Mouse (Mus musculus) olfactory bulb, adult 2 months (tissue): ENCODE measurements around the gene Arpc5.

Experiments used
- CTCF ChIP-seq: fragments of 200-500 bp; IDR thresholded peaks from 2 replicates; pipeline ENCODE4 v1.5.1; 2012; ENCODE audit warnings: low read depth, mild to moderate bottlenecking, low read length, moderate library complexity; ENCODE audit not compliant: insufficient read depth
- POLR2A ChIP-seq: fragments of 200-500 bp; IDR thresholded peaks from 2 replicates; pipeline ENCODE4 v1.6.1; 2012; ENCODE audit warnings: mild to moderate bottlenecking, low read depth, low read length, moderate library complexity; ENCODE audit not compliant: insufficient read depth

DNA sequence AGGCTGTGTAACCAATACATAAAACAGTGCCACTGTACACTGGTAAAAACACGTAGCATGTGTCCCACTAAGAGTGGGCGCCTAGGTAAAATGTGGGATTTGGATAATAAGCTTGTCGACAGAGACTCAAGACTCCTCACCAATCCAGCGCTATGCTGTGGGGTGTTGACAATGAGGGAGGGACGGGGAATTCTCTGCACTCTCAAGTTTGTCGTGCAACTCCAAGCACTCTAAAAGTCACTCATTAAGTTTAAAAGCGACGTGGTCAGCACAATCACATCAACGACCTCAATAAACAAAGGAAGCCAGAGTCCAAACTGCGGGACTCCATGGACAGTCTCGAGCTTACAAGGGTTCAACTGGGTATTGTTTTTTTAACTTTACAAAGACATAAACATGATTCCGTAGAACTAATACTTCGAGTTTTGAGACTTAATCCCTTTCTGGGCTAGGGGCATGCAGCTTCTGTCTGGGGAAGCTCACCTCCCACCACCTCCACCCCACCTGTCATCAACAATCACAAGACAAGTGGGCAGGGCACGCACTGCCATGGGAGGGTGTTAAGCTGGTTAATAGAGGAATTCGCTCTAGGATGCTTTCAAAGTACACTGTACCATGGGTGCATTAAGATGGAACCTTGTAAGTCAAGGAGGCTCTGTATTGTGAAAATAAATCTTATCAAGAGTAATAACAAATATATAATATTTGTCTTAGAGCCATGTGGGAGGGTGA is 23.1 kb upstream of the Arpc5 start:
- TF ChIP-seq CTCF (no peak), POLR2A (no peak)
